Mouse (Mus musculus) heart, embryonic 11.5 days (tissue): ENCODE data around the gene Ercc6. TPM values are rescaled to one million over a fixed set of nuclear protein-coding genes. Genes with fewer than 3 reads are reported as not detected.

Experiments
- ATAC-seq: fragments of 200-750 bp; cut with Nextera tagmentation; replicated peaks from 2 replicates; pipeline ENCODE4 v1.8.0; 2017; ENCODE audit warnings: moderate library complexity; ENCODE audit not compliant: insufficient number of reproducible peaks, low FRiP score, low TSS enrichment
- H3K27ac ChIP-seq: fragments of 300-500 bp; sonication (generic); 2 replicates; pipeline ENCODE4 v1.5.1; 2014; ENCODE audit warnings: mild to moderate bottlenecking, low read depth, low read length
- H3K27me3 ChIP-seq: fragments of 300-500 bp; sonication (generic); 2 replicates; pipeline ENCODE4 v1.6.1; 2014; ENCODE audit warnings: mild to moderate bottlenecking, low read length, mixed read lengths; ENCODE audit not compliant: control insufficient read depth, insufficient read depth
- H3K36me3 ChIP-seq: fragments of 300-500 bp; sonication (generic); 2 replicates; pipeline ENCODE4 v1.6.1; 2014; ENCODE audit warnings: mild to moderate bottlenecking, low read length, moderate library complexity, mixed read lengths; ENCODE audit not compliant: control insufficient read depth, insufficient read depth
- H3K4me1 ChIP-seq: fragments of 300-500 bp; sonication (generic); 2 replicates; pipeline ENCODE4 v1.6.1; 2014; ENCODE audit warnings: low read length; ENCODE audit not compliant: control insufficient read depth, insufficient read depth
- H3K4me2 ChIP-seq: fragments of 300-500 bp; sonication (generic); 2 replicates; pipeline ENCODE4 v1.6.1; 2014; ENCODE audit warnings: mild to moderate bottlenecking, moderate library complexity
- H3K4me3 ChIP-seq: fragments of 300-500 bp; sonication (generic); 2 replicates; pipeline ENCODE4 v1.5.1; 2014; ENCODE audit warnings: low read depth, low read length
- H3K9ac ChIP-seq: fragments of 300-500 bp; sonication (generic); 2 replicates; pipeline ENCODE4 v1.6.1; 2014; ENCODE audit warnings: mild to moderate bottlenecking, low read depth, low read length, moderate library complexity
- H3K9me3 ChIP-seq: fragments of 300-500 bp; sonication (generic); replicated peaks from 2 replicates; pipeline ENCODE4 v1.6.1; 2016; ENCODE audit warnings: low read length; ENCODE audit not compliant: control insufficient read depth
- WGBS: fragments of 180-500 bp; shearing (Covaris S2); extraction: QIAGEN DNeasy Blood & Tissue Kit; methylation state at CpG from one replicate; pipeline ENCODE4 v1.1.7; 2014; ENCODE audit not compliant: insufficient replicate concordance; 5-methylcytosine and 5-hydroxymethylcytosine counted together
- polyA plus RNA-seq: library from polyadenylated mRNA; unstranded; fragments of >200 nt; fragmentation: Nextera tagmentation; extraction: Ambion mirVana; gene quantifications from 2 replicates; pipeline ENCODE4 v1.2.1, GENCODE M21; 2014

Gene Ercc6
- polyA plus RNA-seq, 1 experiment from 2014 or later: 17.3 TPM

DNA sequence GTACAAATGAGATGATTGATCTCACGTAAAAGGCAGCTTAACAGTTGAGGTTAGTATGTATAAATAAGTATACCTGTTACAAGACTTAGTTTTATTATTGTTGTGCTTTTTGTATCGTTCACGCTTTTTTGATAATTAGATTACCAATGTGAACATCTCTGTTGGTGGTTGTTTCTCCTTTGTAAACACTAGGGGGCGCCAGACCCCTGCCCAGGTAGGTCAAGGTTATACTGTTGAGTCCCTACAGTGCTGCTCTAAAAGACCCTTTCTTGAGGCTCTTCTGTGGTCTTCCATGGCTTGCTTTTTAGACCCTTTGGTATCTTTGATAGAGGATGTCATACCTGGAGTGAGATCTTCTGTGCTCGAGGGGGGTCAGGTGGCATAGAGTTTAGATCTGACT, 20.8 kb downstream of the Ercc6 start:
- no peaks in the 10 kb centered on the region for H3K36me3 ChIP-seq
- no peak overlapping the region for H3K9ac ChIP-seq
- ATAC-seq: no peak
- no peaks in the 10 kb centered on the region for H3K27me3 ChIP-seq
- H3K27ac ChIP-seq: no peak overlapping the region
- no peak overlapping the region for H3K4me3 ChIP-seq
- H3K4me2 ChIP-seq: no peak overlapping the region
- WGBS: 69% methylated on average over 5 of the region's 5 CpGs
- no peaks in the 10 kb centered on the region for H3K4me1 ChIP-seq
- no peaks in the 10 kb centered on the region for H3K9me3 ChIP-seq

- no peak overlapping the region for H3K27ac ChIP-seq
- H3K4me1 ChIP-seq: no peaks in the 10 kb centered on the region
- no peak overlapping the region for H3K4me3 ChIP-seq
- WGBS: 86% methylated on average over 9 of the region's 9 CpGs
- H3K9me3 ChIP-seq: no peaks in the 10 kb centered on the region
- H3K4me2 ChIP-seq: no peak overlapping the region
- no peaks in the 10 kb centered on the region for H3K27me3 ChIP-seq
- no peak overlapping the region for H3K9ac ChIP-seq
- ATAC-seq: no peak
- H3K36me3 ChIP-seq: no peaks in the 10 kb centered on the region; the same call in 1 of the 2 replicates
These were observed 23.4 kb downstream of the Ercc6 start for GRCm38 (mm10) chr14:32536763-32537162.

DNA sequence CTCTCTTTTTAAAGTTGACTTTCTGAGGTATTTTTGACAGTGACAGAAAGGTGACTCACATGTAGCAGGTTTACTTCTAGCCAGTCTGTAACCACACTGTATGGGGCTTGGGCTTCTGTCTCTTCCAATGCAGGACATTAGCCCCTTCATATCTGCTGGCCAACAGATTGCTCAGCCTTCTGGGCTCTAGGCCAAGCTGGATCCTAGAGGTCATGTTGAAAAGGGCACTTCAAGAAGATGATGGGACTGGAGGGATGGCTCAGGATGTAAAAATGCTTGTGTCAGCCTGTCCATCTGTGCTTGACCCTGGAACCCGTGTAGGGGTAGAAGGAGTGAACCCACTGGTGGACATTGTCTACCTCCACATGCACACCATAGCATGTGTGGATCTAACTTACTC, 24.8 kb downstream of the Ercc6 start:
- Histone ChIP-seq H3K4me2 (no peak overlapping the region), H3K4me3 (no peak overlapping the region), H3K27ac (no peak overlapping the region), H3K9ac (no peak overlapping the region), H3K9me3 (no peaks in the 10 kb centered on the region), H3K36me3 (peaks cover 5% of the 10 kb centered on the region; the same call in 1 of the 2 replicates), H3K27me3 (no peaks in the 10 kb centered on the region), H3K4me1 (no peaks in the 10 kb centered on the region)
- ATAC-seq: no peak
- 86% methylated on average over 1 of the region's 1 CpGs for WGBS

GRCm38 (mm10) chr14:32543075-32543474, 29.8 kb downstream of the Ercc6 start:
- no peak overlapping the region for H3K4me2 ChIP-seq
- no peak for ATAC-seq
- no peak overlapping the region for H3K27ac ChIP-seq
- H3K9me3 ChIP-seq: no peaks in the 10 kb centered on the region
- H3K36me3 ChIP-seq: peaks cover 7% of the 10 kb centered on the region
- H3K4me3 ChIP-seq: no peak overlapping the region
- H3K27me3 ChIP-seq: no peaks in the 10 kb centered on the region
- H3K9ac ChIP-seq: no peak overlapping the region
- H3K4me1 ChIP-seq: no peaks in the 10 kb centered on the region

DNA sequence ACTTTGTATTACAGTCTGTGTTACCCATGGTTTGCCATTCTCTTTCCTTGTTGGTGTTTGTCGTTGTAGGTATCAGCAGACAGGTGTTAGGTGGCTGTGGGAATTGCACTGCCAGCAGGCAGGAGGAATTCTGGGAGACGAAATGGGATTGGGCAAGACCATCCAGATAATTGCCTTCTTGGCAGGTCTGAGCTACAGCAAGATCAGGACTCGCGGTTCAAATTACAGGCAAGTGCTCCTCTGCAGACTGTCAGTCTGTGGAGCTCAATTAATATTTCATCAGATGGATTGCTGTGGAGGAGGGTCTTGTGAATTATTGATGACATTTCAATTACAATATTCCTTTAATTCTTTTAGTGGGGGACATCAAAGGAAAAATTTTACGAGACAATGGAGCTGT, 33.4 kb downstream of the Ercc6 start:
- ATAC-seq: no peak
- no peak overlapping the region for H3K4me2 ChIP-seq
- H3K4me1 ChIP-seq: no peaks in the 10 kb centered on the region
- 78% methylated on average over 5 of the region's 5 CpGs for WGBS
- H3K9me3 ChIP-seq: no peaks in the 10 kb centered on the region
- peaks cover 7% of the 10 kb centered on the region for H3K36me3 ChIP-seq
- no peak overlapping the region for H3K9ac ChIP-seq
- no peak overlapping the region for H3K27ac ChIP-seq
- H3K27me3 ChIP-seq: no peaks in the 10 kb centered on the region
- H3K4me3 ChIP-seq: no peak overlapping the region

- WGBS: 77% methylated on average over 5 of the region's 5 CpGs
- no peak for ATAC-seq
These were observed 38.5 kb downstream of the Ercc6 start for GRCm38 (mm10) chr14:32551854-32552253.

DNA sequence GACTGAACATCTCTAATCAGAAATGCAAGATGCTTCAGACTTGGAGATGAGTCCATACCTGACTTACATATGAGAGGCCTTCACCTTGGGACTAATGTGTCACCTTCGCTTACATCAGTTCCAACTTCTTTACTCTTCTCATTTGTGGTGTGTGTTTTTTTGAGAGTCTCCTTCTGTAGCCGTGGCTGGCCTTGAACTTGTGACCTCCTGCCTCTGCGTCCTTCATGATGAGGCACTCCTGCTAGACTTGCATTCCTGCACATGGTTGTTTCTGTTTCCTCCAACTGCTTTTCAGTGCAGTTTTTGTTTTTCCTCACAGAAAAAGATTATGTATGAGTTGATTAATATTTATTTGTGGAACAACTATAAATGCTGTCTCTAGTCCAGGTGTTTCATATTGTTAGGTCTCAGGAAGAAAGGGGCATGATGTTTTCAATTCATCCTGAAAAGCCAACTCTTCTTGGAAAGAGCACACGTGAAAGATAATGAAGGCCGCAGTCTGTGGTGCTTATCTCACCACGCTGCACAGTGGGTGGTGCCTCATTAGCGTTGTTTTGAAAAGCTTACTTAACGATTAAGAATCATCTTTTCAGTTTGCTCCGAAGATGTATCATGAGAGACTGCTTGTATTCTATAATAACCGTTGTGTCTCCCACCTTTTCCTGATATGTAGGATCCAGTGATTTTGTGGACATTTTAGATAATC, 40.0 kb downstream of the Ercc6 start:
- Histone ChIP-seq H3K36me3 (peaks cover 9% of the 10 kb centered on the region), H3K27ac (no peak overlapping the region), H3K27me3 (no peaks in the 10 kb centered on the region), H3K4me3 (no peak overlapping the region), H3K9ac (no peak overlapping the region), H3K9me3 (no peaks in the 10 kb centered on the region), H3K4me2 (no peak overlapping the region), H3K4me1 (no peaks in the 10 kb centered on the region)
- ATAC-seq: no peak
- 73% methylated on average over 10 of the region's 10 CpGs for WGBS

More at GRCm38 (mm10) chr14:32551854-32552253, 38.5 kb downstream of the Ercc6 start:
- Histone ChIP-seq H3K36me3 (peaks cover 6% of the 10 kb centered on the region), H3K4me3 (no peak overlapping the region), H3K4me1 (no peaks in the 10 kb centered on the region), H3K27ac (no peak overlapping the region), H3K27me3 (no peaks in the 10 kb centered on the region), H3K4me2 (no peak overlapping the region), H3K9me3 (no peaks in the 10 kb centered on the region), H3K9ac (no peak overlapping the region)

DNA sequence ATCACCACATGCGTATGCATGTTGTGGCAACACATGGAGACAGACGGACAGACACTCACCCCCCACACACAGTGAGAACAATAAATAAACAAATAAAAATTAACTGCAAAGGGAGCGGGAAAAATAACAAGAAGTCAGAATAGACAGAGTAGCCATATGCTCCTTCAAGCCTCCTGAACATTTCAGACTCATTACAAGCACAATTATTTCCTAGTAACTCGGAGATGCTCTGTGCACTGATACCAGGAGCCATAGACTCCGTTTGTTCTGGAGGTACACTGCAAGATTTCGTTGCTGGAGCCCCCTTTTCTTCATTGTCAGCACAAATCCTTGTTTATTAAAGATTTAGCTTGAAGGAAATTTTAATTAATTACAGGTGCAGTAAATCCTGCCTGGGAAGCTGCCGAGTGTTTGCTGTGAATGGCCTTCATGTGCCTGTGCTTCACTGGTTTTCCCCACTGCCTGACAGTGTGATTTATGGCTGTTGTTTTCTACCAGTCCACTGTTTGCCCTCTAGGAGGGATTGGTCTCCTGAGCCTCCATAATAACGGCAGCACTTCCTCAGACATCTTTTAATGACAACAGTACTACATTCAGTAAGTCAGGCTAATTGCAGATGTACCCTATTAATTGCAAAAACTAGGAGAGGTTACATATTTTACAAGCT, 41.7 kb downstream of the Ercc6 start:
- H3K4me3 ChIP-seq: no peak overlapping the region
- H3K4me1 ChIP-seq: no peaks in the 10 kb centered on the region
- no peak overlapping the region for H3K9ac ChIP-seq
- H3K27me3 ChIP-seq: no peaks in the 10 kb centered on the region
- no peaks in the 10 kb centered on the region for H3K9me3 ChIP-seq
- WGBS: 75% methylated on average over 8 of the region's 8 CpGs
- H3K36me3 ChIP-seq: peaks cover 9% of the 10 kb centered on the region
- no peak overlapping the region for H3K27ac ChIP-seq
- no peak for ATAC-seq
- no peak overlapping the region for H3K4me2 ChIP-seq

DNA sequence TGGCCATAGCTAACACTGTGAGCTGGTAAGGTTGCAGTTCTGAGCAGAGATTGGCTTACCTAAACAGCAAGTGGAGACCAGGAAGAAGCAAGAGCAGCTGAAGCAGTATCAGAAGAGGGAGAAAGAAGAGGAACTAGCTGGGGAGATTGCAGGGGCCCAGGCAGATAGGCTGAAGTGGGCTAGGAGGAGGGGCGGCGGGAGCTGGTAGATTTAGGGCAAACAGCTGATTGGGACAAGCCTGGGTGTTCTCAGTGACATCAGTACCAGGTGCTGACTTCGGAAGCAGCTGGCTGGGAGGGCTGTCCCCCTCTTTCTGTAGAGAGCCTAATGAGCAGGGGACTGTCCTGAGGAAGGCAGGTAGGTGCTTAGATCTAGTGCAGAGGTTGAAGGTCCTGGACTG, 48.1 kb downstream of the Ercc6 start:
- Histone ChIP-seq H3K9me3 (no peaks in the 10 kb centered on the region), H3K4me3 (no peak overlapping the region), H3K9ac (no peak overlapping the region), H3K27me3 (no peaks in the 10 kb centered on the region), H3K4me2 (no peak overlapping the region), H3K27ac (no peak overlapping the region), H3K36me3 (peaks cover 16% of the 10 kb centered on the region), H3K4me1 (no peaks in the 10 kb centered on the region)
- ATAC-seq: no peak
- WGBS: 81% methylated on average over 3 of the region's 3 CpGs
